Mouse (Mus musculus) cortical plate, adult 2 months (tissue): Measurements from ENCODE around the gene Dmbt1.

ENCODE experiments used
- CTCF ChIP-seq: fragments of 200-500 bp; IDR thresholded peaks from 2 replicates; pipeline ENCODE4 v1.5.1; 2011; ENCODE audit warnings: mild to moderate bottlenecking, control low read depth, low read length; ENCODE audit not compliant: insufficient read depth; ENCODE audit errors: extremely low read depth
- POLR2A ChIP-seq: fragments of 200-500 bp; IDR thresholded peaks from 2 replicates; pipeline ENCODE4 v1.6.1; 2011; ENCODE audit warnings: mild to moderate bottlenecking, low read length, control low read depth; ENCODE audit not compliant: insufficient read depth; ENCODE audit errors: extremely low read depth

GRCm38 (mm10) chr7:130991174-130991789 is 40.6 kb upstream of the Dmbt1 start:
- TF ChIP-seq POLR2A: no peak
- TF ChIP-seq CTCF: no peak
